Mouse (Mus musculus) kidney, adult 2 months (tissue): ENCODE measurements around the gene Mecom.

Source experiments
- CTCF ChIP-seq: fragments of 200-500 bp; conservative IDR thresholded peaks from 2 replicates; pipeline ENCODE4 v1.5.1; 2011; ENCODE audit warnings: low read depth, mild to moderate bottlenecking, control low read depth, low read length, moderate library complexity, mixed read lengths; ENCODE audit not compliant: insufficient read depth, insufficient read length
- POLR2A ChIP-seq: fragments of 200-500 bp; IDR thresholded peaks from one replicate; pipeline ENCODE4 v1.6.1; 2011; ENCODE audit warnings: low read depth, low read length, control low read depth

- TF ChIP-seq POLR2A, result no peak
- TF ChIP-seq CTCF, result no peak
Observed at GRCm38 (mm10) chr3:30260945-30261344, 286.9 kb downstream of the Mecom start.
